Mouse (Mus musculus) CH12.LX (cell line): ENCODE results near the gene Lrch1.

ENCODE experiments used
- CTCF ChIP-seq, 2 experiments: IDR thresholded peaks in 1 of 2; conservative IDR thresholded peaks in 1 of 2; 2 replicates each; pipeline ENCODE4 v1.5.1; 2011 to 2012; ENCODE audit warnings: low read depth in 2 of 2, low read length in 2 of 2, improper control_type of control experiment in 1 of 2, inconsistent platforms in 1 of 2, mild to moderate bottlenecking in 1 of 2, moderate library complexity in 1 of 2
- EP300 ChIP-seq: IDR thresholded peaks from 2 replicates; pipeline ENCODE4 v1.6.1; 2011; ENCODE audit warnings: low read length, improper control_type of control experiment
- MAX ChIP-seq: IDR thresholded peaks from 2 replicates; pipeline ENCODE4 v1.6.1; 2011; ENCODE audit warnings: low read length, improper control_type of control experiment
- MXI1 ChIP-seq: IDR thresholded peaks from 2 replicates; pipeline ENCODE4 v1.6.1; 2011; ENCODE audit warnings: mild to moderate bottlenecking, low read depth, low read length, improper control_type of control experiment
- NELFE ChIP-seq: IDR thresholded peaks from 2 replicates; pipeline ENCODE4 v1.6.1; 2011; ENCODE audit warnings: low read depth, low read length, improper control_type of control experiment
- NRF1 ChIP-seq: IDR thresholded peaks from 2 replicates; pipeline ENCODE4 v1.6.1; 2014; ENCODE audit warnings: low read depth, mild to moderate bottlenecking, inconsistent platforms, low read length, improper control_type of control experiment, moderate library complexity
- POLR2A ChIP-seq: IDR thresholded peaks from 2 replicates; pipeline ENCODE4 v1.6.1; 2011; ENCODE audit warnings: low read depth, mild to moderate bottlenecking, improper control_type of control experiment, low read length
- UBTF ChIP-seq: IDR thresholded peaks from 2 replicates; pipeline ENCODE4 v1.6.1; 2012; ENCODE audit warnings: low read depth, mild to moderate bottlenecking, inconsistent platforms, low read length, improper control_type of control experiment, moderate library complexity

GRCm38 (mm10) chr14:74929739-74930138, 17.9 kb downstream of the Lrch1 start:
- no peak for TF ChIP-seq EP300
- no peak for TF ChIP-seq POLR2A
- no peak for TF ChIP-seq CTCF (conservative IDR thresholded peaks at IDR 0.05 in 1 of 2, IDR thresholded peaks at IDR 0.05 in 1 of 2; ENCODE audit: low read depth in 2 of 2, low read length in 2 of 2)
- no peak for TF ChIP-seq MXI1
- TF ChIP-seq MAX: no peak
- no peak for TF ChIP-seq NRF1
- TF ChIP-seq UBTF: no peak
- no peak for TF ChIP-seq NELFE
